Comparison of ENCODE assay signal across 10 mouse cellular contexts in the genomic region with DNA sequence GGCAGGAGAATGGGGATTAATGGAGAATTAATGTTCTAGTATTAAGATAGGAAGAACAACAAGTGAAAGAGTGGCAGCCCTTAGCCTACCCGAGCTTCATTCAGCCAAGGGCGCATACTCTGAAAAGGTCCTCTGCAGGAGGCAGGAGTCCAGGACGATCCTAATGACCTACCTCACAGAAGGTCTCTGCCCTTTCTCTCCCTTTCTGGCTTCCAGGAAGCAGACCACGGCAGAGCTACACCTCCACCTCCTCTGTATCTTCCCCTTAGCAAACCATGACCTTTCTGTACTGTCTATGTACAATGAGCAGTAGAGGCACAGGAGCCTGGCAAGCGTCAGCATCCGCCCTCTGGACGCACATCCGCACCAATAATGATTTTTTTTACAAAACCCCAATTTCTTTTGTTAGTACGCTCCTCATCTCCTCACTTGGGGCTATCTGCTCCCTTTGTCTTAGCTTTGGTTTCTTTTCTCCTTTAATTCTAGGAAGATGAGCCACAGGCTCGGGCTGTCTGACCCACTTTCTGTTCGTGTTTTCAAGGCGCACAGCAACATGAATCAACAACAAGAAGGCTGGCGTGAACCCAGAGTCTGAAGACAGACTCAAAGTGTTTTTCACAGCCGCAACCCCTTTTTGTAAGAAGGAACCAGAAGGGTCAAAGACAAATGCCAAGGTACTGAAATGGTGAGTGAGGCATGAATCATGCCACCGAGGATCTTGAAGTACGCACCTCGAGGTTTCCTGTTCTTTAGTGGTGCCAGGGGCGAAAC.
DNase-seq lines count a peak whose midpoint lies in the region; ATAC-seq and TF ChIP-seq lines count a peak whose summit lies in the region.
"Had no signal": no experiment of that assay in that cellular context is flagged by ENCODE, and none has a peak within 500 bp of the region (broad histone marks: within the 10 kb centered on the region; RNA-seq: fewer than 3 reads in every experiment).

No protein-coding gene starts in this region.

- H3K27ac ChIP-seq in kidney, adult 2 months (ENCODE audit: insufficient read depth, low read depth, low read length) = peak overlapping the region; percentile 43; the same call in 1 of the 2 replicates
- no peak overlapping the region for H3K27ac ChIP-seq in kidney, embryonic 14.5 days (ENCODE audit: low read depth, low read length)
- H3K27ac ChIP-seq: forebrain, embryonic 10.5 days; macrophage; stomach, embryonic 15.5 days had no signal

- ATAC-seq in kidney, embryonic 14.5 days (ENCODE audit: low FRiP score, low TSS enrichment) = no peak
- ATAC-seq in erythroid progenitor cell, adult 5-6 weeks (replicated peaks; ENCODE audit: low FRiP score, poor library complexity, severe bottlenecking) = no peak

- no peak overlapping the region for H3K4me2 ChIP-seq in kidney, embryonic 14.5 days (replicated peaks; ENCODE audit: low read depth, low read length)
- H3K4me2 ChIP-seq: stomach, embryonic 15.5 days had no signal

- DNase-seq in kidney, adult 2 months = peak; percentile 57
- DNase-seq in Muller cell, postnatal 12 days (ENCODE audit: inconsistent ontology term) = peak; percentile 83
- peak; percentile 49 for DNase-seq in adrenal gland, postnatal 25 days
- peak; percentile 67 for DNase-seq in lung, postnatal 36 days
- DNase-seq in spleen, postnatal 4 days (ENCODE audit: low spot score in 2 of 2) = no peak

- H3K27me3 ChIP-seq in kidney, adult 2 months (replicated peaks; ENCODE audit: control insufficient read depth, insufficient read depth, low read length) = no peaks in the 10 kb centered on the region
- H3K27me3 ChIP-seq in kidney, embryonic 14.5 days (ENCODE audit: control insufficient read depth, insufficient read depth, low read length) = no peaks in the 10 kb centered on the region
- H3K27me3 ChIP-seq: stomach, embryonic 15.5 days had no signal

- no peak overlapping the region for H3K4me3 ChIP-seq in kidney, adult 2 months (ENCODE audit: insufficient read depth, low read depth, low read length)
- no peak overlapping the region for H3K4me3 ChIP-seq in kidney, embryonic 14.5 days (ENCODE audit: low read length)
- H3K4me3 ChIP-seq: forebrain, embryonic 10.5 days; stomach, embryonic 15.5 days had no signal

- H3K36me3 ChIP-seq in kidney, adult 2 months (ENCODE audit: control insufficient read depth, insufficient read depth, low read length) = no peaks in the 10 kb centered on the region
- H3K36me3 ChIP-seq in kidney, embryonic 14.5 days (ENCODE audit: control insufficient read depth, insufficient read depth, low read length) = no peaks in the 10 kb centered on the region
- H3K36me3 ChIP-seq: forebrain, embryonic 10.5 days; stomach, embryonic 15.5 days had no signal

- no peak overlapping the region for H3K9ac ChIP-seq in kidney, embryonic 14.5 days (ENCODE audit: low read depth, low read length)
- H3K9ac ChIP-seq: stomach, embryonic 15.5 days had no signal

- TF ChIP-seq CTCF in kidney, adult 2 months (conservative IDR thresholded peaks at IDR 0.05; ENCODE audit: insufficient read depth, insufficient read length, low read depth, low read length) = no peak

- H3K9me3 ChIP-seq in kidney, embryonic 14.5 days (ENCODE audit: control insufficient read depth, low read length) = no peaks in the 10 kb centered on the region
- H3K9me3 ChIP-seq: forebrain, embryonic 10.5 days; stomach, embryonic 15.5 days had no signal

- TF ChIP-seq POLR2A in kidney, adult 2 months (IDR thresholded peaks at IDR 0.05; ENCODE audit: low read depth, low read length) = no peak

- peaks cover 19% of the 10 kb centered on the region for H3K4me1 ChIP-seq in kidney, adult 2 months (ENCODE audit: control insufficient read depth, insufficient read depth, low read length)
- H3K4me1 ChIP-seq in kidney, embryonic 14.5 days (ENCODE audit: control insufficient read depth, insufficient read depth, low read length) = peaks cover 9% of the 10 kb centered on the region

- WGBS in kidney, adult 2 months = 47% methylated on average over 18 of the region's 18 CpGs
- WGBS in kidney, embryonic 14.5 days = 75% methylated on average over 18 of the region's 18 CpGs

Comparison
In these comparisons a context has a peak if more than half of its experiments do, and no peak if none do; other contexts are left out.
1. DNase-seq: peak in kidney, adult 2 months (single experiment), Muller cell, postnatal 12 days (single experiment), adrenal gland, postnatal 25 days (single experiment) and lung, postnatal 36 days (single experiment); none in spleen, postnatal 4 days (0 of 2).